Mouse (Mus musculus) forebrain, embryonic 11.5 days (tissue): ENCODE measurements around the gene 1700019A02Rik. TPM values are rescaled to one million over a fixed set of nuclear protein-coding genes. Genes with fewer than 3 reads are reported as not detected.

Experiments used
- ATAC-seq: fragments of 200-750 bp; cut with Nextera tagmentation; replicated peaks from 2 replicates; pipeline ENCODE4 v1.8.0; 2017; ENCODE audit warnings: moderate TSS enrichment; ENCODE audit not compliant: low FRiP score
- DNase-seq: peaks from one replicate; pipeline ENCODE4 v3.0.0-alpha.2; 2017; ENCODE audit warnings: low spot score
- H3K27ac ChIP-seq: fragments of 300-500 bp; sonication (generic); 2 replicates; pipeline ENCODE4 v1.5.1; 2014; ENCODE audit warnings: low read depth, low read length
- H3K27me3 ChIP-seq: fragments of 300-500 bp; sonication (generic); 2 replicates; pipeline ENCODE4 v1.6.1; 2014; ENCODE audit warnings: mild to moderate bottlenecking, low read length, mixed read lengths; ENCODE audit not compliant: control insufficient read depth, insufficient read depth
- H3K36me3 ChIP-seq: fragments of 300-500 bp; sonication (generic); 2 replicates; pipeline ENCODE4 v1.6.1; 2014; ENCODE audit warnings: mild to moderate bottlenecking, low read length, moderate library complexity, mixed read lengths; ENCODE audit not compliant: control insufficient read depth, insufficient read depth
- H3K4me1 ChIP-seq: fragments of 300-500 bp; sonication (generic); replicated peaks from 2 replicates; pipeline ENCODE4 v1.6.1; 2014; ENCODE audit warnings: low read length, mixed read lengths; ENCODE audit not compliant: control insufficient read depth, insufficient read depth
- H3K4me2 ChIP-seq: fragments of 300-500 bp; sonication (generic); 2 replicates; pipeline ENCODE4 v1.6.1; 2014; ENCODE audit warnings: low read depth, mild to moderate bottlenecking, low read length, moderate library complexity, mixed read lengths; ENCODE audit not compliant: severe bottlenecking
- H3K4me3 ChIP-seq: fragments of 300-500 bp; sonication (generic); 2 replicates; pipeline ENCODE4 v1.5.1; 2014; ENCODE audit warnings: low read depth, low read length
- H3K9ac ChIP-seq: fragments of 300-500 bp; sonication (generic); 2 replicates; pipeline ENCODE4 v1.6.1; 2014; ENCODE audit warnings: low read length
- H3K9me3 ChIP-seq: fragments of 300-500 bp; sonication (generic); 2 replicates; pipeline ENCODE4 v1.6.1; 2016; ENCODE audit warnings: low read length, mixed read lengths; ENCODE audit not compliant: control insufficient read depth
- WGBS: fragments of 180-500 bp; shearing (Covaris S2); extraction: QIAGEN DNeasy Blood & Tissue Kit; methylation state at CpG from one replicate; pipeline ENCODE4 v1.1.7; 2014; 5-methylcytosine and 5-hydroxymethylcytosine counted together
- polyA plus RNA-seq: library from polyadenylated mRNA; unstranded; fragments of >200 nt; fragmentation: Nextera tagmentation; extraction: Ambion mirVana; gene quantifications from 2 replicates; pipeline ENCODE4 v1.2.1, GENCODE M21; 2014

1700019A02Rik gene
- polyA plus RNA-seq, 1 experiment from 2014 or later: not detected

GRCm38 (mm10) chr1:53189620-53190019 lies 2.2 kb upstream of the 1700019A02Rik start:
- no peaks in the 10 kb centered on the region for H3K36me3 ChIP-seq
- no peak overlapping the region for H3K4me2 ChIP-seq
- 81% methylated on average over 3 of the region's 3 CpGs for WGBS
- DNase-seq: no peak
- H3K9me3 ChIP-seq: no peaks in the 10 kb centered on the region
- no peaks in the 10 kb centered on the region for H3K27me3 ChIP-seq
- H3K4me1 ChIP-seq: no peaks in the 10 kb centered on the region
- no peak overlapping the region for H3K9ac ChIP-seq
- ATAC-seq: no peak
- H3K27ac ChIP-seq: no peak overlapping the region
- no peak overlapping the region for H3K4me3 ChIP-seq

- Histone ChIP-seq H3K4me3 (no peak overlapping the region), H3K4me2 (no peak overlapping the region), H3K27ac (no peak overlapping the region), H3K36me3 (no peaks in the 10 kb centered on the region), H3K27me3 (no peaks in the 10 kb centered on the region), H3K9me3 (no peaks in the 10 kb centered on the region), H3K4me1 (no peaks in the 10 kb centered on the region), H3K9ac (no peak overlapping the region)
- no peak for ATAC-seq
- DNase-seq: no peak
- WGBS: 85% methylated on average over 3 of the region's 3 CpGs
These were observed 1.1 kb downstream of the 1700019A02Rik start for GRCm38 (mm10) chr1:53186301-53186700.

GRCm38 (mm10) chr1:53157715-53158114 lies 29.7 kb downstream of the 1700019A02Rik start:
- Histone ChIP-seq H3K9ac (no peak overlapping the region), H3K4me3 (no peak overlapping the region), H3K4me1 (no peaks in the 10 kb centered on the region), H3K27me3 (no peaks in the 10 kb centered on the region), H3K9me3 (no peaks in the 10 kb centered on the region), H3K36me3 (no peaks in the 10 kb centered on the region), H3K4me2 (no peak overlapping the region), H3K27ac (no peak overlapping the region)
- no peak for DNase-seq
- WGBS: 81% methylated on average over 6 of the region's 6 CpGs
- no peak for ATAC-seq

GRCm38 (mm10) chr1:53123066-53123465 lies 64.4 kb downstream of the 1700019A02Rik start:
- no peak for ATAC-seq
- H3K27me3 ChIP-seq: no peaks in the 10 kb centered on the region
- no peaks in the 10 kb centered on the region for H3K4me1 ChIP-seq
- H3K9me3 ChIP-seq: no peaks in the 10 kb centered on the region
- no peak overlapping the region for H3K4me3 ChIP-seq
- no peaks in the 10 kb centered on the region for H3K36me3 ChIP-seq
- H3K4me2 ChIP-seq: no peak overlapping the region
- WGBS: 72% methylated on average over 2 of the region's 2 CpGs
- no peak for DNase-seq
- H3K9ac ChIP-seq: no peak overlapping the region
- no peak overlapping the region for H3K27ac ChIP-seq

GRCm38 (mm10) chr1:53110561-53110960 lies 76.9 kb downstream of the 1700019A02Rik start:
- ATAC-seq (no peak), DNase-seq (no peak)
- Histone ChIP-seq H3K9me3 (no peaks in the 10 kb centered on the region), H3K4me2 (no peak overlapping the region), H3K36me3 (no peaks in the 10 kb centered on the region), H3K4me1 (no peaks in the 10 kb centered on the region), H3K27me3 (no peaks in the 10 kb centered on the region), H3K4me3 (no peak overlapping the region), H3K9ac (no peak overlapping the region), H3K27ac (no peak overlapping the region)
- 89% methylated on average over 1 of the region's 1 CpGs for WGBS

Other genes starting within 250 kb of the 1700019A02Rik start
- gene 1700019D03Rik, start 167.5 kb downstream of the 1700019A02Rik start, polyA plus RNA-seq: 2.8 TPM in 2 replicates
- 0.09 and 0.24 TPM in 2 replicates for gene Mstn, start 126.0 kb downstream of the 1700019A02Rik start, polyA plus RNA-seq
- gene Pms1, start 109.4 kb upstream of the 1700019A02Rik start, polyA plus RNA-seq: 26.8 and 30.0 TPM in 2 replicates
- 91.2 and 96.9 TPM in 2 replicates for gene Ormdl1, start 109.5 kb upstream of the 1700019A02Rik start, polyA plus RNA-seq
- gene Gm28778, start 109.5 kb upstream of the 1700019A02Rik start, polyA plus RNA-seq: 0.95 TPM in 1 of 2 replicates, not detected in the other
- gene Osgepl1, start 126.0 kb upstream of the 1700019A02Rik start, polyA plus RNA-seq: 30.1 and 35.5 TPM in 2 replicates
- 7.0 TPM in 1 of 2 replicates, not detected in the other for gene Asdurf, start 165.0 kb upstream of the 1700019A02Rik start, polyA plus RNA-seq
- 0.68 and 1.8 TPM in 2 replicates for gene Gm28551, start 165.0 kb upstream of the 1700019A02Rik start, polyA plus RNA-seq
- gene Asnsd1, start 165.1 kb upstream of the 1700019A02Rik start, polyA plus RNA-seq: 107 and 109 TPM in 2 replicates